Mouse (Mus musculus) ES-E14 (cell line): ENCODE measurements at regions not wholly inside any gene's neighbourhood (a gene's known extent, or its start where the extent isn't known, plus 50 kb on each side); places are given as distances from the start of the nearest gene placed in this dataset.

Source experiments
- CHD2 ChIP-seq: IDR thresholded peaks from 2 replicates; pipeline ENCODE4 v1.6.1; 2014; ENCODE audit warnings: mild to moderate bottlenecking, low read depth, low read length, inconsistent platforms
- ZC3H11A ChIP-seq: IDR thresholded peaks from 2 replicates; pipeline ENCODE4 v1.6.1; 2012; ENCODE audit warnings: low read depth, mild to moderate bottlenecking, inconsistent platforms, low read length, borderline replicate concordance
- ZNF384 ChIP-seq: IDR thresholded peaks from 2 replicates; pipeline ENCODE4 v1.6.1; 2012; ENCODE audit warnings: low read depth, low read length, inconsistent platforms

GRCm38 (mm10) chr4:7559867-7560832 lies 678.7 kb downstream of the Car8 start:
- TF ChIP-seq CHD2 (no peak), ZC3H11A (no peak), ZNF384 (no peak)
